Mouse (Mus musculus) urinary bladder, adult 2 months (tissue): ENCODE results near the gene Srsf4. TPM values are rescaled to one million over a fixed set of nuclear protein-coding genes. Genes with fewer than 3 reads are reported as not detected.

Experiments
- polyA plus RNA-seq: library from polyadenylated mRNA; depleted of rRNA; stranded (reverse); fragments of >200 nt; gene quantifications from 2 replicates; pipeline ENCODE4 v1.2.3, GENCODE M21; 2012; rRNA removed

The Srsf4 gene
- polyA plus RNA-seq, 1 experiment: 48.1 TPM

Other genes starting within 250 kb of the Srsf4 start
- 73.3 and 73.6 TPM in 2 replicates for gene Ptpru, start 35.3 kb upstream of the Srsf4 start, polyA plus RNA-seq
- 33.9 and 39.6 TPM in 2 replicates for gene Mecr, start 30.1 kb upstream of the Srsf4 start, polyA plus RNA-seq
- gene Tmem200b, start 48.2 kb downstream of the Srsf4 start, polyA plus RNA-seq: 45.2 and 52.6 TPM in 2 replicates
- gene Gm10300, start 201.1 kb downstream of the Srsf4 start, polyA plus RNA-seq: 0.32 and 0.39 TPM in 2 replicates
- 61.2 and 66.1 TPM in 2 replicates for gene Epb41, start 201.7 kb downstream of the Srsf4 start, polyA plus RNA-seq